Mouse (Mus musculus) liver, embryonic 15.5 days (tissue): ENCODE results near the gene Rabgap1l. TPM values are rescaled to one million over a fixed set of nuclear protein-coding genes. Genes with fewer than 3 reads are reported as not detected.
"Not testable (repeated sequence)": the region's sequence is repeated elsewhere in the genome, so short reads cannot be mapped to it uniquely, and the experiment has no call there.

Experiments
- ATAC-seq: fragments of 200-750 bp; cut with Nextera tagmentation; 2 replicates; pipeline ENCODE4 v1.8.0; 2017; ENCODE audit warnings: moderate number of reproducible peaks, mild to moderate bottlenecking, moderate library complexity; ENCODE audit not compliant: insufficient read depth
- H3K27ac ChIP-seq: fragments of 300-500 bp; sonication (generic); replicated peaks from 2 replicates; pipeline ENCODE4 v1.5.1; 2015; ENCODE audit warnings: mild to moderate bottlenecking, inconsistent platforms
- H3K27me3 ChIP-seq: fragments of 300-500 bp; sonication (generic); 2 replicates; pipeline ENCODE4 v1.6.1; 2015; ENCODE audit warnings: mild to moderate bottlenecking, inconsistent platforms
- H3K36me3 ChIP-seq: fragments of 300-500 bp; sonication (generic); replicated peaks from 2 replicates; pipeline ENCODE4 v1.6.1; 2015; ENCODE audit warnings: moderate library complexity, mild to moderate bottlenecking, inconsistent platforms
- H3K4me1 ChIP-seq: fragments of 300-500 bp; sonication (generic); replicated peaks from 2 replicates; pipeline ENCODE4 v1.6.1; 2015; ENCODE audit warnings: inconsistent platforms
- H3K4me2 ChIP-seq: fragments of 300-500 bp; sonication (generic); 2 replicates; pipeline ENCODE4 v1.6.1; 2015; ENCODE audit warnings: moderate library complexity, mild to moderate bottlenecking, inconsistent platforms
- H3K4me3 ChIP-seq: fragments of 300-500 bp; sonication (generic); replicated peaks from 2 replicates; pipeline ENCODE4 v1.5.1; 2015; ENCODE audit warnings: mild to moderate bottlenecking, inconsistent platforms
- H3K9ac ChIP-seq: fragments of 300-500 bp; sonication (generic); 2 replicates; pipeline ENCODE4 v1.6.1; 2015; ENCODE audit warnings: moderate library complexity, mild to moderate bottlenecking, inconsistent platforms
- H3K9me3 ChIP-seq: fragments of 300-500 bp; sonication (generic); replicated peaks from 2 replicates; pipeline ENCODE4 v1.6.1; 2016; ENCODE audit warnings: inconsistent platforms
- WGBS: fragments of 180-500 bp; shearing (Covaris S2); methylation state at CpG from one replicate; pipeline ENCODE4 v1.1.7; 2015; ENCODE audit warnings: mixed read lengths; ENCODE audit not compliant: insufficient replicate concordance; 5-methylcytosine and 5-hydroxymethylcytosine counted together
- polyA plus RNA-seq: library from polyadenylated mRNA; unstranded; fragments of >200 nt; fragmentation: Nextera tagmentation; extraction: Ambion mirVana; gene quantifications from 2 replicates; pipeline ENCODE4 v1.2.1, GENCODE M21; 2015

Gene Rabgap1l
- polyA plus RNA-seq, 1 experiment from 2014 or later, result 26.7 TPM

GRCm38 (mm10) chr1:160417196-160417854 is 375.7 kb downstream of the Rabgap1l start:
- no peaks in the 10 kb centered on the region for H3K9me3 ChIP-seq
- no peak overlapping the region for H3K9ac ChIP-seq
- ATAC-seq, result no peak
- no peaks in the 10 kb centered on the region for H3K4me1 ChIP-seq
- H3K27ac ChIP-seq, result no peak overlapping the region
- WGBS, result 72% methylated on average over 5 of the region's 5 CpGs
- H3K4me3 ChIP-seq, result no peak overlapping the region
- H3K36me3 ChIP-seq, result no peaks in the 10 kb centered on the region
- H3K4me2 ChIP-seq, result no peak overlapping the region
- no peaks in the 10 kb centered on the region for H3K27me3 ChIP-seq

DNA sequence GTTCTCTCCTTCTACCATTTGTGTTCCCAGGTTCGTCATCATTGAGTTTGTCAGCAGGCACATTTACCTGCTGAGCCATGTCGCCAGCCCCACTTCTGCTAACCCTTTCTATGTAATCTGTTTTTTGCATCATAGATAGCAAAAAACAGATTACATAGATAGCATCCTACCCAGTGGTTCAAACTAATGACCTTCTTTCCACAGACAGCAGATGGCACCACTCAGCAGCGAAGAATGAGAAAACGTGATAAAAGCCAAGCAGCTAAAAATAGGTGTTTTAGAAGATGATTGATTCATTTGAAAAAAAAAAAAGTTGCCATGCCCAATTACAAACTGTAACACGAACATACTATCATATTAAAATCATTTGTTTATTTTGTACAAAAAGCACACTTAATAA is 382.2 kb downstream of the Rabgap1l start:
- 32% methylated on average over 5 of the region's 5 CpGs for WGBS
- Histone ChIP-seq H3K27ac (peak overlapping the region; percentile 92), H3K4me2 (peak overlapping the region; percentile 44; the same call in 1 of the 2 replicates)

GRCm38 (mm10) chr1:160409689-160410088 is 383.3 kb downstream of the Rabgap1l start:
- not testable (repeated sequence) for H3K9ac ChIP-seq, H3K36me3 ChIP-seq, H3K27me3 ChIP-seq, H3K4me3 ChIP-seq, H3K9me3 ChIP-seq
- H3K4me1 ChIP-seq, result peaks cover 30% of the 10 kb centered on the region
- H3K27ac ChIP-seq, result peak overlapping the region; percentile 92
- H3K4me2 ChIP-seq, result peak overlapping the region; percentile 44; the same call in 1 of the 2 replicates
- WGBS, result 58% methylated on average over 4 of the region's 4 CpGs
- ATAC-seq, result peak; percentile 95

More for the DNA sequence above, 382.2 kb downstream of the Rabgap1l start:
- Histone ChIP-seq H3K4me3 (no peak overlapping the region), H3K36me3 (no peaks in the 10 kb centered on the region), H3K9me3 (no peaks in the 10 kb centered on the region), H3K27me3 (no peaks in the 10 kb centered on the region), H3K4me1 (peaks cover 30% of the 10 kb centered on the region), H3K9ac (no peak overlapping the region)
- ATAC-seq, result no peak

DNA sequence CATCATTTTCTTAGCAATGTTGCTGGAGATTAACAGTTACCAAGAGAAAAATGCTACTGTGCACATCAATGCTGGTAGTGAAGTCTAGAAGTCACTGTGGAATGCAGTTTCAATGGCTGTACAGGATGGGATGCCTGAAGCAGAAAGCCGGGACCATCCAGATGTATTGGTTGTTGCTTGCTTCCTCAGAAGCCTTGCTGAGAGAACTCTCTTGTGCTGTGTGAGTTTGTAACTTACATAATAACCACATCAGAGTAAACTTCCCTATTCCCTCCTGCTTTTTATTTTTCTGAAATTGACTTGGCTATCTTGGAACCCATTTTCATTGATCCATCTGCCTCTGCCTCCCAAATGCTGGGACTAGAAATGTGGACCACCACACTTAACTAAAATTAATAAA is 383.9 kb downstream of the Rabgap1l start:
- Histone ChIP-seq H3K9ac (no peak overlapping the region), H3K27me3 (no peaks in the 10 kb centered on the region), H3K4me1 (peaks cover 30% of the 10 kb centered on the region), H3K4me3 (no peak overlapping the region), H3K27ac (peak overlapping the region; percentile 92), H3K9me3 (no peaks in the 10 kb centered on the region), H3K4me2 (no peak overlapping the region; the same call in 1 of the 2 replicates), H3K36me3 (no peaks in the 10 kb centered on the region)
- ATAC-seq, result no peak
- WGBS, result 58% methylated on average over 1 of the region's 1 CpGs

DNA sequence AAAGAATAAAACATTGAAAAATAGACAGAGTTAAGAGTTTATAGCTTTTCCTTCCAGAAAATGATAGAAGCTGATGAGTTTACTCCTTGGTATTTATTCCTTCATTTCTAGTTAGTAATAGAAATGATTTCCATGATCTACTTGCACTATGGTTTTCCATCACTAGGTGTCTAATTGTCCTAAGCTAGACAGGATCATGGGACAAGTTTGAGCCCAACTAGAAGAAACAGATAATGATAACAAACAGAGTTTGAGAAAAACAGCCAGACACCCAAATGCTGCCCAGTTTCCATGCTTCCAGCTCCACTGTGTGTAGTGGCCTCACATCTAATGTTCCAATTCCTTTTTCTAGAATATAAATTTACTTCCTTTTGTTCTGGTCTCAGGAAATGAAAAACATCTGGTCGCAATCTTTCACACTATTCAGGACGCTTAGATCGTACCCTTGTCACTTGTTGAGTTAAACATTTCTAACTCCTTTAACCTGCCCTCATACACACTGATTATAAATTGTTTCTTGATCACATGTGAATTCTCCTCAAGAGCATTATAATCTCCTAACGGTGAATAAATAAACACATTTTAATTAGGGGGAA is 384.6 kb downstream of the Rabgap1l start:
- Histone ChIP-seq H3K9ac (no peak overlapping the region), H3K4me2 (no peak overlapping the region), H3K4me1 (peaks cover 30% of the 10 kb centered on the region), H3K27ac (peak overlapping the region; percentile 45; the same call in 1 of the 2 replicates), H3K9me3 (no peaks in the 10 kb centered on the region), H3K4me3 (no peak overlapping the region), H3K36me3 (no peaks in the 10 kb centered on the region), H3K27me3 (no peaks in the 10 kb centered on the region)
- ATAC-seq, result no peak
- 46% methylated on average over 4 of the region's 4 CpGs for WGBS

GRCm38 (mm10) chr1:160399428-160399827 is 393.6 kb downstream of the Rabgap1l start:
- Histone ChIP-seq H3K9ac (no peak overlapping the region), H3K4me3 (no peak overlapping the region), H3K9me3 (no peaks in the 10 kb centered on the region), H3K4me1 (peaks cover 3% of the 10 kb centered on the region; the same call in 1 of the 2 replicates), H3K36me3 (no peaks in the 10 kb centered on the region), H3K4me2 (no peak overlapping the region), H3K27me3 (no peaks in the 10 kb centered on the region), H3K27ac (no peak overlapping the region)
- ATAC-seq, result no peak

DNA sequence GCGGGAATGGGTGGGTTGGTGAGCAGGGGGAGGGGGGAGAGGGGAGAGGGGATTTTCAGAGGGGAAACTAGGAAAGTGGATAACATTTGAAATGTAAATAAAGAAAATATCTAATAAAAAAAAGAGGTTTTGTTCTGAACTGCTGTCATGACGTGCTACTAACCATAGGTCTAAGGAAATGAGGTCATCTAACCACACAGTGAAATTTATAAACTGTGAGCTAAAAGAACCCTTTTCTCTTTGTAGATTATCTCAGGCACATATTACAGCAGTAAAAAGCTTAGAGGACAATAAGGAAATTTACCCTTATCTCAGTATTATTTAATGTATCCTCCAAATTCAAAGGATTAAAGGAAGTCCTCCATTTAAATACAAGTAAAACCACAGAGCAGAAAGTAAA is 396.0 kb downstream of the Rabgap1l start:
- H3K36me3 ChIP-seq, result no peaks in the 10 kb centered on the region
- peaks cover 3% of the 10 kb centered on the region; the same call in 1 of the 2 replicates for H3K4me1 ChIP-seq
- no peak overlapping the region for H3K4me3 ChIP-seq
- no peak overlapping the region for H3K9ac ChIP-seq
- H3K27ac ChIP-seq, result no peak overlapping the region
- no peak for ATAC-seq
- WGBS, result 55% methylated on average over 2 of the region's 2 CpGs
- no peaks in the 10 kb centered on the region for H3K9me3 ChIP-seq
- H3K27me3 ChIP-seq, result no peaks in the 10 kb centered on the region
- no peak overlapping the region for H3K4me2 ChIP-seq

- H3K4me1 ChIP-seq, result no peaks in the 10 kb centered on the region
- no peak overlapping the region for H3K4me2 ChIP-seq
- no peak overlapping the region for H3K4me3 ChIP-seq
- ATAC-seq, result no peak
- no peak overlapping the region for H3K9ac ChIP-seq
- no peak overlapping the region for H3K27ac ChIP-seq
- H3K36me3 ChIP-seq, result no peaks in the 10 kb centered on the region
- 64% methylated on average over 2 of the region's 2 CpGs for WGBS
- H3K9me3 ChIP-seq, result no peaks in the 10 kb centered on the region
- no peaks in the 10 kb centered on the region for H3K27me3 ChIP-seq
Measured at GRCm38 (mm10) chr1:160387446-160387845, 405.6 kb downstream of the Rabgap1l start.

GRCm38 (mm10) chr1:160378367-160378766 is 414.6 kb downstream of the Rabgap1l start:
- no peak for ATAC-seq
- Histone ChIP-seq H3K27ac (no peak overlapping the region), H3K4me1 (0 out of 2 replicates have a peak, but pooled peaks cover 4% of the 10 kb centered on the region), H3K4me3 (no peak overlapping the region), H3K36me3 (no peaks in the 10 kb centered on the region), H3K4me2 (no peak overlapping the region), H3K9ac (no peak overlapping the region), H3K27me3 (no peaks in the 10 kb centered on the region), H3K9me3 (no peaks in the 10 kb centered on the region)
- WGBS, result 83% methylated on average over 1 of the region's 1 CpGs

DNA sequence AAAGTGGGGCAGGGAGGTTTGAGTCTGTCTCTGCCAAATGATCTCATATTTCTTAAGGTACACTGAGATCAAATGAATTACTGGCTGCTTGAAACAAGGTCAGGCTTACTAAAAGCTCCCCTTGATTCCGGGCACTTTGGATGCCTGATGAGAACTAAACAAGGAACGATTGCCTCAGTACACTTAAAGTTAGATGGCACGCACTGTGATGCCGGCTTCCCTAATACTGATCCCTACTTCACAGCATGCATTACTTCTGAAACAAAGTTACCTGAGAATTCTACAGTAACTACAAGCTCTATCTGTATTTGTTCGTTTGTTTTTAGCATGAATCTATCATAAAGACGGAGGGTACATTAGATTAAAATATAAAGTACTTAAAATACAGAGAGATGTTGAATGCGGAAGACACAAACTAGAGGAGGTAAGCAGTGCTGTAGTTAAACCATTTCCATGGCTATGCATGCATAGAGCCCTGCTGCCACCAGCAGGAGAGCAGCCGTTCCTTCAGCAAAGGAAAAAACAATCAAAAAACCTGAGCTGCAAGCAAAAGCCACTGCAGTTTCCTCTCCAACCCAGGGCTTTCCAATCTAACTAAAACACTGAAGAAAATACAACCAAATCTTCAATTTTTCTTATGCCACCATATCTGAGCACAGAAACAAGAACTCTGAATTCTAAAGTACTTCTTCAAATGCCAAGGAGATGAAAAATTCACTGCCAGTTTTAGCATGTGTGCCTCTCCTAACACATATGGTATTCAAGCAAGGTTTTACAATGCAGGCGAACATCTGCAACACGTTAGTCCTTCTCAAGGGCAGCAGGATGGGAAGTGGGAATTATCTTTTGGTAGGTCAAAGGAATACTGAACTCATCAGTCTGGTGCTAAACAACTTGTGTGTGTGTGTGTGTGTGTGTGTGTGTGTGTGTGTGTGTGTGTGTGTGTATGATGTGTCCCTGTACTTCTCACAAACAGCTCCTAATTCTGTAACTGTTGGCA is 415.4 kb downstream of the Rabgap1l start:
- H3K36me3 ChIP-seq, result no peaks in the 10 kb centered on the region
- H3K4me3 ChIP-seq, result no peak overlapping the region
- no peaks in the 10 kb centered on the region for H3K9me3 ChIP-seq
- WGBS, result 63% methylated on average over 10 of the region's 10 CpGs
- H3K27me3 ChIP-seq, result no peaks in the 10 kb centered on the region
- no peak for ATAC-seq
- no peak overlapping the region for H3K9ac ChIP-seq
- no peak overlapping the region for H3K27ac ChIP-seq
- H3K4me2 ChIP-seq, result no peak overlapping the region
- 0 out of 2 replicates have a peak, but pooled peaks cover 4% of the 10 kb centered on the region for H3K4me1 ChIP-seq

DNA sequence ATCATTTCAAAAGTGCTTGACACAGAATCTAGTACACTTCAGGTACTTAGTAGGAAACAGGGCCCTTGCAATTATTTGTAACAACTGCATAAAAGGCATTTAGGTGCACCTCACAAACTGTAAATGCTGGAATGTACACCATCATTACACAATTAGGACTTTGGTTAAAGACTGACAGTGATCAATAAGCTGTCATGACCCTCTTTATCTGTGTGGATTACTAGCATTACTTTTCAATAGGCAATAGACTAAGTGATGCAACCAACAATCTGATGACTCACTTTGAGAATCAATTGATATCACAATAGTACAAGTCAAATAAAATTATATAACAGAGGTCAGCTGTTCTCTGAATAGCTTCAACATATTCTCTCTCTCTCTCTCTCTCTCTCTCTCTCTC is 418.5 kb downstream of the Rabgap1l start:
- no peak; the same call in 1 of the 2 replicates for ATAC-seq
- H3K9me3 ChIP-seq, result no peaks in the 10 kb centered on the region
- no peaks in the 10 kb centered on the region for H3K27me3 ChIP-seq
- no peak overlapping the region for H3K4me2 ChIP-seq
- no peaks in the 10 kb centered on the region for H3K36me3 ChIP-seq
- no peak overlapping the region for H3K4me3 ChIP-seq
- no peak overlapping the region for H3K27ac ChIP-seq
- H3K9ac ChIP-seq, result no peak overlapping the region
- H3K4me1 ChIP-seq, result 0 out of 2 replicates have a peak, but pooled peaks cover 4% of the 10 kb centered on the region
